Mouse (Mus musculus) spleen, adult 18-20 months (tissue): ENCODE measurements around the gene Rbm28.
"Not testable (repeated sequence)": the region's sequence is repeated elsewhere in the genome, so short reads cannot be mapped to it uniquely, and the experiment has no call there.

ENCODE experiments used
- DNase-seq, 2 experiments: peaks; one replicate each; pipeline ENCODE4 v3.0.0; 2022; ENCODE audit warnings: mixed read lengths in 2 of 2

Gene Rbm28

DNA sequence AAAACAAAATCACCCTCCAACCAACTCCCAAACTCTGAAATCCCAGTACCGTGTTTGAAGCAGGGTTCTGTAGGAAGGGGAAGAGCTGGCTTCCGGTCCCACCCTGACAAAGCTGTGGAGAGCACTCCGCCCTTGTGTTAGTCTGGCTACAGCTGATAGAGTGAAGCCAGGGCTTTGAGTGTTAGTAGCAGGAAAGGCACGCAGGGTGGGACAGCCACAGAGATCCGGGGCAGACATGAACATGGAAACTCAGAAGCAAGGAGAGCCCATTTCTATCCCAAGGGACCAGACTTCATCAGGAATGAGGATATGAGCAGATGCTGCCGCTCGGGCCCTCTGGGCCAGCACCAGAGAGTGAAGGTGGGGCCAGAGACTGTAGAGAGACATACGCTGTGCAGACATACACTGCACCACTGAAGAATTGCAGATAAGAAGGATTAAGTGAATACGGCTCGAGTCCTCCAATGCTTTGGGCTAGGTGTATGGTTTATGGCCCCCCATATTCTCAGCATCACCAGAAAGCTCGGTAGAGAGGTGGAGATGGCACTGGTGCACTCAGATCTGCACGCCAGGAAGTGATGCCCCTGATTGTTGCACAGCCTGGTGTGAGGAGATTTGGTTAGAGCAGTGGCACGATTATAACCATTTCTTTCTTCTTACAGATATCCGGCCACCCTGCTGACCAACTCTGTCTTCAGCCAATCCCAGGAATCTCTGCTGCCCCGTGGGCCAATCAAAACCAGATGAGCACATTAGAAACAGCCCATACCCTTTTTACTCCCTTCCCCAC, 29.4 kb upstream of the Rbm28 start:
- DNase-seq, result no peak

DNA sequence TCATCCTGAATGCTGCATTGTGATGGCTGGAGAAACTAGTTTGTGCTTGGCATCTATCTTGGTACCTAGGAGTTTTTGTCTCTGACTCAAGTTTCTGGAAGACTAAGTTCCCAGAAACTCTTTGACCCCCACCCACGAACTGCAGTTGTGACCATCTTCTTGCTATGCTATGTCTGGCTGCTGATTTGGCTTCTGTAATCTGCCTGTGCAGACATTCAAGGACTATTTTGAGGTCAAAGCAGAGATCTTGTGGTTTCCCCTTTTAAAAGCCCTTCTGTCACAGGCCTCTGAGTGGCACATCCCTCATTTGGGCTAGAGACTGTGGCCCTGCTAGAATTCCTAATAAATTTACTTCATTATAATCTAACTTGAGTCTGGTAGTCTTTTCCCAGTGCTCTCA, 23.1 kb upstream of the Rbm28 start:
- DNase-seq, result no peak

DNA sequence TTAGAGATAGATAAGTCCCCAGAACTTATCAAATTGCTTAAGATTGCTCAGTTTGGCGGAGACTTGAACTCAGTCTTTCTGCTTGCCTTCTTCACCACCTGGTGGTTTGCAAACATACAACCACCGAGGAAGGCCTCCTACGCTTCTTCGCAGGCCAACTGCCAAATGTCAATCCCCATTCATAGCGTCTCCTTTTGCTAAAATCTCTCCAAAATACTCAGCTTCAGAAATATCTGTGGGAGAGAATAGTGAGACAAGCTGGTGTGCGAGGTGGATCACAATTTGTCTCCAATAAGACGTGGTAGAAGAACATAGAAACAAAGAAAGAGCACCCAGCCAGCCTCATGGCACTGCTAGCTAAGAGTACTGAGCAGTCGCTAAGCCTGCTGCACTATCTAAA, 15.0 kb upstream of the Rbm28 start:
- DNase-seq, result no peak

DNA sequence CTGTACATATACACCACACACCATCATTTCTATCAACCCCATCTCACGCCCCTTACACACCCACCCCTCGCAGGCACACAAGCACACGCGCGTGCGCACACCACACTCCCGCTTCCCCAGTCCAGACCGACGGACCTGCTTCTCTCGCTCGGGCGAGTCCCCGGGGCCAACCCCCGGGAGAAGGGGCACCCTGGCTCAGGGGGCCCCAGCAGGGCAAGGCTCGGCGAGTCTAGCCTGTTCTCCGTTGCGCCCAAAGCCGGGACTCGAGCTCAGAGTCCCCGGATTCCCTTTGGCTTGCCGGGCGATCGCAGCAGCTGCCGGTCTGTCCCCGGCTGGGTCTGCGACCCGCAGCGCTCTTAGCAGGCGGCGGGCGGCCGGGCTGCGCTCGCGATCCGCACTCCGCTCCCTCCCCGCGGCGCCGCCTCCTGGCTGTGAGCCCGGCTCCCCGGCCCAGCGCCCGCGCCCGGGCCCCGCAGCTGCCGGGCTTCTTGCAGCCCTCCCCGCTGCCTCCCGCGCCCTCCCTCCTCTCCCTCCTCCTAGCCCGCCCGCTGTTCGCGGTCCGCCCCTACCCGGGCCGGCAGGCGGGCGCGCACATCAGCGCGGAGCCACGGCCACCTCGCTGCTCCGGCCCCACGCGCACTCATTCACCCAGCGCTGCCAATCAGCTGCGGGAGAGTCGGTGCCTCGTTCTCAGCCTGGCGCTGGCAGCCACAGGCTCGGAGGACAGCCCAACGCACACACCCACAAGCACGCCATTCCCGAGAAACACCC, 14.3 kb upstream of the Rbm28 start, which contains the start of gene Prrt4:
Gene Prrt4, minus strand, starts transcription at position 697 of the 771 bp plus-strand sequence.
- DNase-seq, result no peak

DNA sequence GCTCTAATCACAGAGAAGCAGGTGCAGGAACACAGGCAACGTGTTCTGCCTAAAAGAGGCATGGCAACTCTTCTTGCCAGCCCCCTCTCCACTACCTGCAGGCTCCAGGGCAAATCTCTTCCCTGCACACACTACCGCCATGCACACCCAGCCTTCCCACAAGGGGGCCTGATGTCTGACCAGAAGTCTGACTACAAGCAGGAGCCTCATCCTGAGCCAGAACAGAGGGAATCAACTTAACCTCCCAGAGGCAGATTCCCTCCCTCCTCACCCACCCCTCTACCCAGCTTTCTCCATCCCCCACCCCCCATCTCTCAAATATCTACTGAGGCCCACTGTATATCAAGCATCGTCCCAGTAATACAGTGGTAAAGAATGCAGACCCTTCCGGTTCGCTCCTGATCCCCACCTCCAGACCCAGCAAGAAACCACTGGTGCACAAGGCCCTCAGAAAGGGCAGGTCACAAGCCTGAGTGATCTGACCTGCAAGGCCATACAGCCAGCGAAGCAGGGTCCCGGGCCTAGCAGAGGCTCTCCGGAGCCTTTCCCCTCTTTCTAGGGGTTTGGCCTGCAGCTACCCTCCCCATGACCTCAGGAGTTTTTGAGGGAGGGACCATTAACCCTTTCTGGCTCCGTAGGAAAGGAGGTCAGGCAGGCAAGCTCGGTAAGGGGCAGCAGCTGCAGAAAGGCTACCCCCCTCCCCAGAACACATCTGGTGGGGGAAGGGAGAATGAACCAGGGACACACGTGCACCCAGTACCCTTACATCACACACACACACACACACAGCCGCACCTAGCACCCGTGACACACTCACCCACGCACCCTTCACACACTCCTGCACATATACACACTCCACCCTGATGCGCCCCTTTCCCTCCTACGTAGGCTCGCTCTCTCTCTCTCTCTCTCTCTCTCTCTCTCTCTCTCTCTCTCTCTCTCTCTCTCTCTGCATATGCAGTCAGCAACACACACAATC, 13.4 kb upstream of the Rbm28 start:
- DNase-seq, result no peak

DNA sequence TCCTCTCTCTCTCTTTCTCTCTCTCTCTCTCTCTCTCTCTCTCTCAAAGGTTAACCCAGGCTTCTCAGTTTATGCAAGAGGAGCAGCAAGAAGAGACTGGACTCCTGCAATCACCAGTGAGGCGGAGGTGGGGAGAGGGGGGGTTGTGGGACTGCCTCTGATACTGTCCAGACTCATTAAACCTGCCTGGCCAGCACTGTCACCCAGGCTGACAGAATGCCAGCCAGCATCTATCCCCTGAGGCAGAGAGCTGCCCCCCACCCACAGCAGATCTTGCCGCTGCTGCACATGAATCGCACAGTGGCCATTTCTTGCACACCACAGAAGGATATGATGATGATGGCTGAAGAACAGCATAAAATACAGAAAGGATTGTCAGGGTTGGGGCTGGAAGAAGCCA, 10.3 kb upstream of the Rbm28 start:
- DNase-seq, result no peak

DNA sequence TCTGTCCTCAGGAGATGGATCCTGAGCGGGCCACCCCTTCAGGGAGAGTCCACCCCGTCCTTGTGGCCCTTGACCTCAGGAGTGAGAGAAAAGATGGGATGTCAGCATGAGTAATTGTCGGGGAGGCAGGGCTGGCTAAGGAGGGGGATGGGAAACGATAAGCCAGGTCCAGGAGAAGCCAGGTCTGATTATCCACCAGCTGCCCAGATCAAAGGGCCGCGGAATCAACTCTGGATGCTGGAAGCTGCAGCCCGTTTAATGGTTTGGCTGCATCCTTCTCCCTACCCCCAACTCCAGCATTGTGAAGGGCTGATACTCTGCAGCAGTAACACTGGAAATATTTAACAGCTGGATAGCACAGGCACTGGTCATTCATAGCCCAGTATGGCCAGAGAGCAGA, 9.6 kb upstream of the Rbm28 start:
- DNase-seq, result no peak

DNA sequence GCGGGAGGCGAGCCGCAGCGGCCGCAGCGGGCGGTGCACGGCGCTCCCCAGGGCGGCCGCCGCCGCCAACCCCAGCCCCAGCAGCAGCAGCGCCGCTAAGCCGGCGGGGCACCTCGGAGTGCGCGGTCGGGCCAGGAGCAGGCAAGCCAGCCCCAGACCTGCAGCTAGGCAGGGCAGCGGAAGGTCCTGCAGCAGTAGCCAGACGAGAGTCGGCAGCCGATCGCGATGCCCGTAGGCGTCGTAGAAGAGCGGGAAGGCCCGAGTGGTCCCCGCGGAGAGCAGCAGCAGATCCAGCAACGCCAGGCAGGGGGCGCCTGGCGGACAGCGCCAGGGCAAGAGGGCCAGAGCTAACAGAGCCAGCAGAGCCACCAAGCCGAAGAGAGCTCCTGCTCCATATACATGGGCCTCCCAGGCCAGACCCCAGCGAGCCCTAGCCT, 6.2 kb upstream of the Rbm28 start:
- DNase-seq, result peak; percentile 58 to 76

DNA sequence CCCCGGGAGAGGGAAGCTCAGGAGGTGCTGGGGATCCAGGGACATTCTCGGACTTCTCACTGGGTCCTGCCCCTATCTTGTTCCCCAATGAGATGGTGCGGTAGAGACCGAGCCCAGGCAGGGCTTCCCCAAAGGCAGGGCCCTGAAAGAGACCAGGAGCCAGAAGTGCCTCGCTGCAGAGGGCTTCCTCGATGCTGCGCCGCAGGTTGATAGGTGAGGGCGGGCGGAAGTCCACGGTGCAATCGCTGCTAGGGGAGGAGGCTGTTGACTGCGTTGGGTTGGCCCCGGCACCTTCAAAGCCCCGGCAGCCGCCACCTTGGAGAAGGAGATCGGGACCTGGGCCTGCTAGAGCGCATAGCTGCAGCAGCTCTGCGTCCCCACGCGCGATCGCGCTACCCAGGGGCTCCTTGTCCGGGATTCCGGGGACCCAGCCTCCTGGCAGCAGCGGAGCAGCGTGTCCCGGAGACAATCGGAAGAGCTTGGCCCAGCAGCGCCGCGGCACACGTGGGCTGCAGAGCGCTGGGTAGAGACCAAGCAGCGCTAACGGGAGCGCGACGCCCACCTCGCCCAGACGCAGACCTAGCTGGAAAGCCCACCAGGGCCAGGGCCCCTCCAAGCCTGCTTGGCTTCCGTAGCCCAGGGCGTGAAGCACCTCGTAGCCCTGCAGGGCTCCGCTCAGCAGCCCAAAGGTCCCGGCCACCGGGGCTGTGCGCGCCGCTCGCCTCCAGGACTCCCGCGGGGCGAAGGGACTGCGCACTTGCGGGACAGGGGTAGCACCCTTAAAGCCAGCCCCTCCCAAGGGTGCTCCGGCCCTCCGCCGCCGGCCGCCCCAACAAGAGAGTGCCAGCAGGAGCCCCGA, 5.5 kb upstream of the Rbm28 start:
- DNase-seq, result peak; percentile 32 to 55

DNA sequence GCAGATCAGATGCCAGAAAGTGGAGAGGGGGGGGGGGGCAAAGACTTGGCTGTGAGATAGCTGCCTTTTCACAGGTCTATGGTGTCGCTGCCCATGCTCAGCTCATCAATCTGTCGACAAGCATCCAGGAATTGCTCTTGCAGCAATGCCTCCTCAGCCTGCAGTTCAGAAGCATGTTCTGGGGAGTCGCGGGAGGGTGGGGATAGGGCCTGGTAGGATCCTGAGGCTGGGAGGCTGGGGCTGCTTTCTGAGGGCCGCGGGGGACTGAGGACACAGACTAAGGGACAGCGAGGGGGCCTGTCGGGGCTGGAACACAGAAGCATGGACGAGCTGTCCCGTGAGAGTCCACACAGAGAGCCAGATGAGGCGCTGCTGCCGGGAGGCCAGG, 4.9 kb upstream of the Rbm28 start:
- DNase-seq, result no peak

DNA sequence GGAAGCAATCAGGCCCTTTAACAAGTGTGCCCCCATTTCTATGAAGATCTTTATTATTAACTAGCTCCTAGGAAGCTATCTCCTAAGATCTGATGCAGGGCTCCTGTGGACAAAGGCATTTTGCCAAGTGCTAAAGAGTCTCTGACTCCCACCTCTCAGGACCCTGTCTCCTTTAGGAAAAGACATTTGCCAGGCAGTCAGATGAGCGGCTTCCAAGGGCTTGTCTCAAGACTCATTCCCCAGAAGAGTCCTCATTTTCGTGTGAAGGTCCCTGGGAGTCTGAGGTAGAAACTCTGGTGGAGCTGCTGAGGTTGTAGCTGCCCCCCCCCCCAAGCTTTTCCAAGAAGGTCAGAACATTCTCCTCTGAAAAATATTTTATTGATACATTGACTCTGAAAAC, 4.1 kb upstream of the Rbm28 start:
- no peak for DNase-seq

DNA sequence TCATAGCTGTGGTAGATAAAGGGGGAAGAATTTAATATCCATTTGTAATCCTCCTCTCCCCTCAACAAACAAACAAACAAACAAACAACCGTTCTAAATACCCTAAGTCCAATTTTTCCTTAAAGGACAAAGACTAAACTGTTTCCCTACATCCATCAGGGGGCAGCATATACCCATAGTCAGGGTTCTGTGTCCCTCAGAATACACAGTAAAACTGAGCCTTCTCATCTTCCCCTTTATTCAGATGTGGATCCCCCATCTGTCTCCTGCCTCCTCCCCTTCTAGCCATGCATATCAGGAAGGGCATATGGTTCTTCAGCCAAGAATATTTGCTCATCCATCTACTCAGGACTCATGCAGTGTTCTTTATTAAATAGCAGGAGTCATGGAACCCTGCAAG, 1.4 kb upstream of the Rbm28 start:
- peak in 1 of 2 experiments; percentile 22 for DNase-seq

DNA sequence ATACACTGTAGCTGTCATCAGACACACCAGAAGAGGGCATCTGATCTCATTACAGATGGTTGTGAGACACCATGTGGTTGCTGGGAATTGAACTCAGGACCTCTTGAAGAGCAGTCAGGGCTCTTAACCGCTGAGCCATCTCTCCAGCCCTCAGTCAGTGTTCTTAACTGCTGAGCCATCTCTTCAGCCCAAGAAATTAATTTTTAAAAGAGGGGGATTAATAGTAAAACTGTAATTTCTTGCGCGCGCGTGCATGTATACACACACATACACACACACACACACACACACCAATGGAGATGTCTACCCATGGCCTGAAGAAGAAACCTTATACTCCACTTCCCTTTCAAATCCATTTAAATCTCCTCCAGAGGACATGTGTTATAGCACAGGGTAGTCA, 3.5 kb downstream of the Rbm28 start:
- DNase-seq, result not testable (repeated sequence)

DNA sequence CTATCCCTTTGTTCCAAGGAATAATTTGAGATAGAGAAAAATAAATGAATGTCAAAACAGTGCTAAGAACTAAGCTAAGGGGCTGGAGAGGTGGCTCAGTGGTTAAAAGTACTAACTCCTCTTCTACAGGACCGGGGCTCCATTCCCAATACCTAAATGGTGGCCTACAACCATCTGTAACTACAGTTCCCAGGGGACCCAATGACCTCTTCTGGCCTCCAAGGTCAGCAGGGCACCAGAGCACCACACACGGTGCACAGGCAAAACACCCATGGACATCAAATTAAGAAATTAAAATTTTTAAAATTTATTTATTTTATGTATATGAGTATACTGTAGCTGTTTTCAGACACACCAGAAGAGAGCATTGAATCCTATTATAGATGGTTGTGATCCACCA, 4.0 kb downstream of the Rbm28 start:
- DNase-seq, result no peak

DNA sequence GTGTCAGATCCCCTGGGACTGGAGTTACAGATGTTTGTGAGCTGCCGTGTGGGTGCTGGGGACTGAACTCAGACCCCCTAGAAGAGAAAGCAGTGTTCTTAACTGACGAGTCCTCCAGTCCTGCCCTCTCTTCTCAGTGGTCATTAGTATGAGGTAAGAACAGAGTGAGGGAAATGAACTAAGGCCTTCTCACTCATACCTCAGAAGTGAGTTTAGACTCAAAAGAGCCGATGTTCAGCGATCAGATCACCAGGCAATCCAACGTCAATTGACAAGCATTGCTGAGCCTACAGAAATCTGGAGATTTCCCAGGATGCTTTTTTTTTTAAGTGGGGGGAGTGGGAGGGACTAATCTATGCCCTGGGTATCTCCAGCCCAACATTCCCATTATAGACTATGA, 8.5 kb downstream of the Rbm28 start:
- no peak for DNase-seq

DNA sequence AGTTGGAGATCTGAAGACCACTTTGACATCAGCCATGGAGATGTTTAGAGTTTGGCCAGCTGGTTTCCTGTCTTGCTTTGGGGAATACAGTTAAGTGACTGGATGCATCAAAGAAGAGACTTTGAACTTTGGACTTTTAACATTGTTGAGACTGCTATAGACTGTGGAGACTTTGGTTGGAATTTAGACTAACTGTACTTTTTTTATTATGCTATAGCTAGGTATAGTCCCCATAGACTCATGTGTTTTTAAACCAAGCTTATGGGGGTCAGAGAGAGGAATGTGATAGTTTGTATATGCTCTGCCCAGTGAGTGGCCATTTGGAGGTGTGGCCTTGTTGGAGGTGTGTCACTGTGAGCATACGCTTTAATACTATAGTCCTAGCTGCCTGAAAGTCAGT, 14.8 kb downstream of the Rbm28 start:
- no peak for DNase-seq

DNA sequence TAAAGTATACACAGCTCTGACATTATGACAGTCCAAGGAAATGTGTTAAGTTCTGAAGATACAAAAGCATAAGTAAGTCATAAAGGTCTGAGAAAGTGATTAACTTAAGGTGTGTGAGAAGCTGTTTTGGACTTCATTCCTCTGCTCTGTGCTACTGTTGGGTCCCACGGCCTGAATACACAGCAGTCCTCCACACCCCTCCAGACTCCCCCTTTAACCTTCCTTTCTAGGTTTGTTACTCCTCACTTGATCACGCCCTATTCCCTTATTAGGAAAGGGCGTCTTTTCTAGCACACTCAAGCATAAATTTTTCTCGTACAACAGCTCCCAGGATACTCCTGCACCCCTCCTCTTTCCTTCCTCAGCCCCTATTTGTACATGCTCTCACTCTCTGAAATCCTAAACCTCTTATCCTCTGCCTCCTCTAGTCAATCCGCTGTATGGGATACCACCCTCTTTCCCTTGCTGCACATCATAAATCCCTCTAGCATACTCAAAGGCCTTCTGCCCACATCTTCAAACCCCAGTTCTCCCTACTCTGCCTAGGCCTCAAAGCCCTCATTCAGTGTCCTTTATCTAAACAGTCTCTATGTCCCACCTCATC, 17.3 kb downstream of the Rbm28 start:
- DNase-seq, result no peak

DNA sequence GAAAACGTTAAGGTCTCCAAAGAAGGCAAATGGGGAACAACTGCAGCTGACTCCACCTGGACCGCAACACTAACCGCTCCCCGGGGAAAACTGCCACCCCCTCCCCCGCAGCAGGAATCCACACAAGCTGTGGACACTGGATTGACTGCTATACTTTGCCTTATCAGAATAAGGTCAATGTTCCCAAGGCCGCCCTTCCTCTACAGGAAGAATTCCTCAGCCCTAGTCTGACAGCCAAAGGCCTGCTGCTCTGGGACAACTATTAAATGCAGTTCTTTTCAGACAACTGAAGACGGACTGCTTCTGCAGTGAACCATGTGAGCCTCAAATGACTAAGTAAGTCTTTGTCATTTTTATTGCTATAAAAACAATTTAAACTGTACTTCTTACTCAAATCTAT, 18.2 kb downstream of the Rbm28 start:
- no peak for DNase-seq

DNA sequence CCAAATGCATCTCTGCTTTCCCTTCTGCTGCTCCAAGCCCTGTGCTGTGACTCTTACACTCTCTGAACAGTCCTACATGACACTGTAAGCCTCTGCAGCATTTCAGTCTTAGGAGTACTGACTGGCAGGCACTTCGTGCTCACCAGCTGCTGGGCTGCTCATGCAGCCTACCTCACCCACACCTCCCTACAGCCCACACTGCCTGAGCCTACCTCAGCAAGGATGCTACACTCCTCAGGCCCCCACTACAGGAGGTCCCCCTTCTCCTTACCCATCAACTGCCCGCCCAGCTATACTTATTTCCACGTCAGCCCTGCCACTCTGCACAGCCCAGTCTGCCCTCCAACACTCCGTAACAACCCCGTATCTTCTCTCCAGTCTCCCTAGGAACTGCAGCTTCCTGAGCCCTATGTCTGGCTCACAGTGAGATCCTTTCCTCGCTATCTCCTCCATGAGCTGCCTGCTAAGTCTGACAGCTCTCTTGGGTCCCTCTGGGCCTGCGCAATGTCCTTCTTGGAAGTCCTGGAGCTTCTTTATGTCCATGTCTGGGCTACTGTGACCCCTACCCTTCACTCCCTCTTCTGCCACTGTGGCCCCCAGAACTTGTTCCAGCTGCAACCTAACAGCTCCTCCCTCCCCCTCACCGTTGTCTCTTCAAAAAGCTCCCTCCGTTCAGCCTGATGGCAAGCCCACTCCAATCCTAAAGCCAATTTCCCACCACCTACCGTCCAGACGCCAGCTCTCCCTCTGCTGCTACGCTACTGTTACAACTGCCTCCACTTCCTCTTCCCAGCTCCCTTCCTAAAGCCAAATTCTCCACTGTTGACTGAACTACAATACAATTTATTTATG, 19.1 kb downstream of the Rbm28 start:
- no peak for DNase-seq

DNA sequence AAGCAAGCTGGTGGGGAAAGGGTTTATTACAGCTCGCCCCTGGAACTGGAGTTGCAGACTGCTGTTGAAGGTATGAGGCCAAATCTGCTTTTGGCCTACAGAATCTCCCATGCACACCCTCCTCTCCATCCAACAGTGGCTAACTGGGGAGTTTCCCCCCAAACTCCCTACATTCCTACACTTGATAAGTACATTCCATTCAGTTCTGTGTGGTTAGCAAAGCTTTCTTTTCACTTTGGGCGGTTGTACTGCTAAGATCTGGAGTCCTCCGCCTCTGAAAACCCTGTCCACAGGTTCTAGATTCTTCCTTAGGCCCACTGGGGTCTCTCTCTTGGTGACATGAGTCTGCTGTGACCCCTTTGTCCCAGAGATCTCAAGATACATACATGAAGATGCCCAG, 19.8 kb downstream of the Rbm28 start:
- no peak for DNase-seq

DNA sequence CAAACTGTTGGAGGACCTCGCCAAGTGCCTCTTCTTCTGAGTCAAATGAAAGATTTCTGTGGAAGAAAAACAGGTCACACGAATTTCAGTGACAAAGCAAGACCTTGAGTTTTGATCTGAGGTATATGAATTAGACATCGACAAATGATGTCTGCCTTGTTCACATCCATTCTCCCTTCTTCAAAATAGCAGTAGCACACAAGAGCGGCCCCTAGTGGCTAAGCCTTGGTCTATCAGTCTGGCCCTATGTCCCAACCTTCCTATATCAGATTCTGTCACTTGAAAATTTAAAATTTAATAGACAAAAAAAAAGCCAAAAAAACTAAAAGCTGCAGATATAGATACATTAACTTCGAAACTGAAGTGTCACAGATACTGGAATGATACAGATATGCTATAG, 21.2 kb downstream of the Rbm28 start:
- DNase-seq, result peak in 1 of 2 experiments; percentile 45
